Mouse (Mus musculus) layer of hippocampus, postnatal 36 days (tissue): ENCODE results near the gene Slc26a1. TPM values are rescaled to one million over a fixed set of nuclear protein-coding genes. Genes with fewer than 3 reads are reported as not detected.
"Not testable (repeated sequence)": the region's sequence is repeated elsewhere in the genome, so short reads cannot be mapped to it uniquely, and the experiment has no call there.

Source experiments
- DNase-seq, 2 experiments: peaks; one replicate each; pipeline ENCODE4 v3.0.0; 2022
- total RNA-seq, 2 experiments: library from RNA; stranded (reverse); gene quantifications; 2 replicates each; pipeline ENCODE4 v1.2.3; 2021

The Slc26a1 gene
- total RNA-seq, 2 experiments from 2014 or later: 1.2 TPM

DNA sequence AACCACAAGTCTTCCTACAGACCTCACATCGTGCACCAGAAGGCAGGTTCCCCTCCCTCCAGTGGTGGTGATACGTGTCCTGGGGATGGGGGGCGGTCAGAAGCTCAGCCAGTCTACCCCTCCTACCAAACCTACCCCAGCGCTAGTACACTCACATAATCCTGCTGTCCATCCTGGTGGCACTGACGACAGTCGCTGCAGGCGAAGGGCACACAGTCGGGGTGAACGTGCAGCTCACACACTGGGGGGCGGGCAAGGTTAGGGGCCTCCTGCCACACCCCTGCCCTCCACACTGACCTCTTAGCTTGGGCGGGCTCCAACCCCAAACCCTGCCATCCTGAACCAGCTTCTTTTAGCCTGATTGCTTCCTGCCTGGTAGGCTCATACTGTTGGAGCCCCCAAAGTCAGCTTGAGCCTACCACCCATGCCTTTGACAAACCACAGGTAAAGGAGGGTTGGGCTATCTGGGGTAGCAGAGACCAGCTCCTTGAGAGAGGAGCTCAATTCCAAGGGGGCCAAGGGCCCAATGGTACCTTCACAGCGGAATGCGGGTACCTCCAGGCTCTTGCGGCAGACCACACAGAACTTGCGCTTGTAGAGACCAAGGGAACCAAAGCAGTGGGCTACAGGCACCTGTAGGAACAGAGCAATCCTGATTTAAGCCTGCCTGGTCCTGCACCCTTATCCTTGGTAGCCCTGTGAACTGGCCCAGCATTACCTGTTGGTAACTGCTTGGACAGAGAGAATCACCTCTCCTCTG, 19.3 kb downstream of the Slc26a1 start:
- peak in 1 of 2 experiments; percentile 4 for DNase-seq

DNA sequence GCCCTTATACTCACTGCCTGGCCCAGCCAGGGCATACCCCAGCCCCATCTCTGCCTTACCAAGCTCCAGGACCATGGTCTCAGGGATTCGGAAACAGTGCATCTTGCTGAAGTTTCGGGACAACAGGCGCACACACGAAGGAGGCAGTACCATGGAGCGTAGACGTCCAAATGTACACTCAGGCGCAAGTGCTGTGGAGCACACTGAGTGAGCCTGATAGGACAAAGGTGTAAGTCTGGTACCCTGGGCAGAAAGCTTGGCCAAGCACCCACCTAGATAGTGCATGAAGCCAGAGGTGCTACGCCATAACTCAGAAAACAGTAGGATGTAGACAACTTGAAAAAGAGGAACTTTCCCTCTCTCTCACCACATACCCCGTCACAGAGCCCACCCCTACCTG, 20.0 kb downstream of the Slc26a1 start:
- DNase-seq: peak in 1 of 2 experiments; percentile 2

DNA sequence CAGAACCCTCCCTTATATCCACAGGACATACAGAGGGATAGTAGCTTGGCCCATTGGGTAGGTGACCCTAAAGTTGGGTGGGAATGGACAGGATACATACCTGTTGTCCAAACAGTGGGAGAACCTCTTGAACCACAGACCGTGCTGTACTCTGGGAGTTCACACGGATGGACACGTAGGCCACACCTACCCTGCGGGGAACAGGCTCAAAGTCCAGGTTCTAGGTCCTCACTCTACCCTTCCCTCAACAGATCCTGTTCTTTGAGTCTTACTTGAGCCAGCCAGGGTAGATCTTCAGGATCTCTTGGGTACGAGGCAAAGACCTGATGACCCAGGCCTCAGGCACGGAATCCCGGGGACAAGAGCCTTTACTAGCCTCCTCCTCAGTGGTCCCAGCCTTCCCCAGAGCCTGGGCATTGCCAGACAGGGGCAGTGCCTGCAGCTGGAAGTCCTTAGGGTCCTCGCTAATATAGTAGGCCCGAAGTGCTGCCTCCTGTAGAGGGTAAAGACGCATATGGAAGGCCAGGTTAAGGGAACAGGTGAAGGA, 20.9 kb downstream of the Slc26a1 start:
- no peak for DNase-seq

DNA sequence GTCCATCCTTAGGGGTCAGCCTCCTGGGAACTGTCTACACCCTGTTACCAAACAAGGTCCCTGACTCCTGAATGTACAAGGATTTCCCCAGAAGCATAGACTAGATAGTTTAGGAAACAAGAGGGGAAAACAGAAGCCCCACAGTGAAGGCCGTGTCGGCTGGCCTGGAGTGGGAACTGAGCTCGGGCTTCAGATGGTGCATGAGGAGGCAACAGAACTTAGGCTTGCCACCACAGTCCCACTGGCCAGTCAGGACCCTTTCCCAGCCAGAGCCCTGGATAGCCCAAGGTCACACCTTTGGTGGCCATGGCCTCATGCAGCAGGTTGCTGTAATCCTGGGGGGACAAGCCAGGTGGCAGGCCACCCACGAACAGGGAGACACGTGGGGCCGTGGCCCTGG, 22.0 kb downstream of the Slc26a1 start:
- DNase-seq: peak in 1 of 2 experiments; percentile 2

DNA sequence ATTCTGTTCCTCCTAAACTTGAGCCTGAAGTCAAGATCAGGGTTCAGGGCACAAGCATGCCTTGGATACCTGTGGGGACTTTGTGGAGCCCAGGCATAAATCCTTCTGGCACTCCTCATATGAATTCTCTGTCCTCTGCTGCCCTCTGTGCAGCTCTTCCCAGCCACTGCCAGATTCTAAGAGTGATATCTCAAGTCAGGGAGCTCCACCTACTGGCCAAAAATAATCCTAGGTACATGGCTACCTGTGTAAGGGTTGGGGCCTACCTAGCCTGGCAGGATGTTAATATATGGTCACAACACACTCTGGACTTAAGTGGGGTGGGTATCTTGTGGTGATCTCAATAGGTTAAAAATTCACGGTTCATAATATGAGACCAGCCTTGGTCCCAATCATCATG, 23.5 kb downstream of the Slc26a1 start:
- DNase-seq: no peak

DNA sequence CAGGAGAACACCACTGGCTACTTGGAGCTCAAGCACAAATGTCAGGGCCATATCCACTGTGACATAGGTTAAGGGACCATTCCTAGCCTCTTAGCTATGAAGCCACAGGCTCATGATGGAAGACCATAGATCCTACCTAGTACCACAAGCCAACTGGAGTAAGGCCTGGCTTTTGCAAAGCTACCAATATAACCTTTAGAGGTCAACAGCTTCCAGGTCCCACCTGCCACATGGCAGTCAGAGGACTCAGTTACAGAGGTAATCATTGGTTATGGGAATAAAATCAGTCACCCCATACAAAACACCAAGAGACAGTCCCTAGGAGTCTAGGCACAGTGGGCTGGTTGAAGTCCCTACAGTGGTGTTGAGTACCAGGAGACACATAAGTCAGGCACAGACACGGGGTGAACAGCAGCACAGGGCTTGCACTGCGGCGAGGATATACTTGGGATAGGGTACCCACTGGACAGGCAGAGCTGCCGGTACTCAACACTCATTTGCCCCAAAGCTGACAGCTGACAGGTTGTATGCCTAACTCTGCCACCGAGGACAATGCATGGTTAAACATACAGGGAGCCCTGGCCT, 24.1 kb downstream of the Slc26a1 start:
- DNase-seq: no peak

DNA sequence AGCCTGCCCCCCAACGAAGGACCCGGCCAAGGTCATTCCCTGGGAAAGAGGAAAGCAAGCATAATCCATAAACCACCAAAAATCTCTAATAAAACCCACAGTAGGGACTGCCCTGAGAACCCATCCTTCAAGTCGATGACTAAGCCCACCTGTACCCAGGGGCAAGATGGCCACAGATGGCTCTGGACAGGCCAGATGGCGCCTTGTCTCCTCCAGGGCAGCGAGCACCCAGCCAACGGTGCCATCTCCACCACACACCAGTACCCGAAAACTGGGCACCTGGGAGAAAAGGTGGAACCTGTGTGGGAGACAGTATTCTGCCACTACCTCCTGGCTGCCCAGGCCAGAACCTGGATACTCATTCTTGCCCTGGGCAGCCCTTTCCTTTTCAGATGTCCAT, 25.0 kb downstream of the Slc26a1 start:
- no peak for DNase-seq

DNA sequence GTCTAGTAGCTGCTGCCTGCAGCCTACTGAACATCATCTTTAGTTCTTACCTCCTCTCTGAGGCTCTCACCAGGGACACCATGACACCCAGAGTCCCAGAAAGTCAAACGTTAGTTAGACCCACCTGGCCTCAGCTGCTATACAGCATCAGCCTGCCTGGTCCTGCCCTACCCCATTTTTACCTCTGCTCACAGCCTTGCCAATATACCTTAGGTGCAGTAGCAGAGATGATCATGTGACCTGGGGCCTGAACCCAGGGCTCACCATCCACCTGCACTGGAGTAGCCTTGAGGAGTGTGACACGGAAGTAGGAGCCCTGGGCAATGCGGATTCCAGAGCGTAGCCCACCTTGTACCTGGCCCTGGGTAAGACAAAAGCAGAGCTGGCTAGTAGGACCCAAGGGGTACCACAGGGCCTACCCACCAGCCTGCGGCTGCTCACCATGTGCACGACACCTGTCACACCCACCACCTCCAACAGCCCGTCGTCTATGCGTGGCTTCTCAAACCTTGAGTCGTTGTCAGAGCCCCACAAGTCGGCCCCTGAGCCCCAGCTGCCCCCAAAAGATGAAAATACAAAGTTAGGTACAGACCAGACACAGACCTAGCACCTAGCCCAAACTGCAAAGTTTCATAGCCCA, 26.3 kb downstream of the Slc26a1 start:
- DNase-seq: no peak

DNA sequence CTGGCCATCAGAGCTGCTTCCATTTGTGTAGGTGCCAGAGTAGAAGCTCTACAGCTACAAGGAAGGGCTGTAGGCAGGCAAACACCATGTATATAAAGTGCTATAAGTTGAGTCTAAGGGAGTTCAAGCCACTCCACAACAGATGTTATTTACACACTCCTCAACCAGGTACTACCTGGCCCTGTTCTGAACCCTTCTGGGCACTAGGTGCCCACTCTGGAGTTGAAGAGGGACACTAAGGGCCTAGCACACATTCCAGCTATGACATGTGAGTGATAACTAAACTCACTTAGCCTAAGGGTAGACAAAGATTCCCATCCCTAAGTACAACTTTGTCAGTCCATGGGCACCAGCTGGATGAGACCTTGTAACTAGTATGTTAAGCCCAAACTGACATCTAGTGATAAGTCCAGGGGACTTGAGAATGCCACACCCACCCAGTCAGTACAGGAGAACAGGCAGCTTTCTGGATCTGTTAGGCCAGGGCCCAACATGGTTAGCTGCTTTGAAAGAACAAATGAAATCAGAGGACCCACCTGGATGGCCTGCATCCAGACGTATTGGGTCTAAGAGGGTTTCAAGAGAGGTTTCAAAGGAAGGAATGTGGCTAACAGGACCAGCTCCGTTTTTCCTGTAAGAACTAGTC, 27.4 kb downstream of the Slc26a1 start:
- no peak for DNase-seq

DNA sequence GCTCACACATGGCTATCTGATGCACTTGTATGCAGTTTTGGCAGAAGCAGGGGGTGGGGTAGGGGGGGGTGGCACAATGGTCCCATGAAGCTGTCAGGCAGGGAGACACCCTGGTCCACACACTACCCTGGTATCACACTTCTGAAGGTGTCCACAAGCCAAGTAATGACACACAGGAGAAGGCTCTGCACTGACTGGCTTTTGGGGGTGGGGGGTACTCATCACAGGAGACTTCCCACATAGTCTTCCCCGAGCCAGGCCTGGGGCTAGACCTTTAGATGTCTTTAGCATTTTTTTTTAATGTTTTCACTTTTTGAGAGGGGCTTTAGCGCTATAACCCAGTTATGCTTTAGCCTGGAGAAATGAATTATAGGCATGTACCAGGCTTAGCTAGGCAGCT, 28.1 kb downstream of the Slc26a1 start:
- DNase-seq: no peak

DNA sequence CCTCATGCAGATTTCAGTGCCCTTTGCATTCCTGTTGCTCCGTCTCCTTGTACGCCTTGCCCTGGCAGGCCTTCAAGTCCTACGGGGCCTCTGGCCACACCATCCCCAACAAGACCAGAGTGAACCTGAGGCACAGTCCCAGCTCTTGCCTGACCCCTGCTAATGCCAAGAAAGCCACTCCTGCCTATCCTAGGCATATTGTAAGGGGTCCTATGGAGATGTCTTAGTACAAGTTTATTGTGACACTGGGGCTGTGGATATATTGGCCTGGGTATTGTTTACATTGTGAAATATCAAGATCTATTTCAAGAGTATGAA, 29.1 kb downstream of the Slc26a1 start:
- no peak for DNase-seq

DNA sequence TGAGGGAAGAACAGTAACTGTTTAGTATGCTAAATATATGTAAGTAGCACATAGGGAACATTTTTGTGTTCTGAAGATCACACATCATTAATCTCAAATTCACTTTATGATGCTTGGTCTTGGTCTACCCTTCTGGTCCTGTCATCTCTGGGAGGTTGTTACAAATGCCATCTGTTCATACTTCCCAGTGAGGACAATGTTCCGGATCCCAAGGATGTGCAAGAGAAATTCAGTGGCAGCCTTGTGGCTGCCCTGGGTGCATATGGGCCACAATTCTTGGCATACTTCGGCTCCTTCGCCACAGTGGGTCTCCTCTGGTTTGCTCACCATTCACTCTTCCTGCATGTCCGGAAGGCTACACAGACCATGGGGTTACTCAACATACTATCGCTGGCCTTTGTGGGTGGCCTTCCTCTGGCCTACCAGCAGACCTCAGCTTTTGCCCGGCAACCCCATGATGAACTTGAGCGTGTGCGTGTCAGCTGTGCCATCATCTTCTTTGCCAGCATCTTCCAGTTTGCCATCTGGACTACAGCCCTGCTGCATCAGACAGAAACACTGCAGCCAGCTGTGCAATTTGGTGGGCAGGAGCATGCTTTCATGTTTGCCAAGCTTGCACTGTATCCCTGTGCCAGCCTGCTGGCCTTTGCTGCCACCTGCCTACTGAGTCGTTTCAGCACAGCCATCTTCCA, 29.6 kb downstream of the Slc26a1 start:
- DNase-seq: no peak

DNA sequence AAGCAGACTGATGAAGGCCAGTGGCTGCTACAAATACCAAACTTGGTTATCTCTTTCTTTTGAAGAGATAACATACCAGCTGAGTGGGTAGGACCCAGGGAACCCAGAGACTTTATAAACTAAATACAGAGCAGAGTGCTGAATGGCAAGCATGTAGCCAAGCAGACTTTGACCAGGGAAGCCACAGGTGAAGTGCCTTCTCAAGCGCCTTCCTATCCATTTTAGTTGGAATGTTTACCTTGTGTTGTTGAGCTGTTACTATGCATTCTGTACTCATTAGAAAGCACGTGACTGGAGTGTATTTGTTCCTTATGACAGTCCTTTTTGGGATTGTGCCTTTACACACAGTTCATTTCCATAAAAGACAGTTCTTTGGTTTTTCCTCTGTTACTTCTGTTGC, 31.7 kb downstream of the Slc26a1 start:
- no peak for DNase-seq

DNA sequence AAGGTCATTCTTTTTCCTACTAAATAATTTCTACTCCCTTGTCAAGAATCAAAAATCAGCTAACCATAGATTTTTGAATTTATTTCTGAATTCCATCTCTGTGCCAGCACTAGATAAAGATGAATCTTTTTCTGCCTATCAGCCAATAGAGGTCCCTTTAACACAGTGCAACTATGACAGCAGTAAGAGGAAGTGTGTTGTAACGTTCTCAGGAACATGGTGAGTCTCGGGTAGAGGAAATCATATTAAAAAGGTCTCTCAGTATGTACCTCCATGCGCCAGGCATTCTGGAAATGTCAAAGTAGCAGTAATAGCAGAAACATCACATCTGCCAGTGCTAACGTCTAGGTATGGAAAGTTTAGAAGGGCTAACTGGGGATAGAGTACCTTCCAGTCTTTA, 39.2 kb downstream of the Slc26a1 start:
- no peak for DNase-seq

DNA sequence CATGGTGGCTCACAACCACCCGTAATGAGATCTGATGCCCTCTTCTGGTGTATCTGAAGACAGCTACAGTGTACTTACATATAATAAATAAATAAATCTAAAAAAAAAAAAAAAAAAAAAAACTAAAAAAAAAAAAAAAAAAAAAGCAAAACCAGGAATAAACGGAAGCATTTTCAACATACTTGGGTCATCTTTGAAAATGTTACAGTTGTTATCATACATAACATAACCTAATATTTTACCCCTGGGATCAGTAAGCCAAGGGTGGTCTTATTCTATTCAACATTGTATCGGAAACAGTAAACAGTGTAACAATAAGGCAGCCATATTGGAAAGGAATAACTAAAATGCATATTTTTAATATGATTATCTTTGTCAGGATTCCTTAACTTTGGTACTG, 41.3 kb downstream of the Slc26a1 start:
- DNase-seq: not testable (repeated sequence)

DNA sequence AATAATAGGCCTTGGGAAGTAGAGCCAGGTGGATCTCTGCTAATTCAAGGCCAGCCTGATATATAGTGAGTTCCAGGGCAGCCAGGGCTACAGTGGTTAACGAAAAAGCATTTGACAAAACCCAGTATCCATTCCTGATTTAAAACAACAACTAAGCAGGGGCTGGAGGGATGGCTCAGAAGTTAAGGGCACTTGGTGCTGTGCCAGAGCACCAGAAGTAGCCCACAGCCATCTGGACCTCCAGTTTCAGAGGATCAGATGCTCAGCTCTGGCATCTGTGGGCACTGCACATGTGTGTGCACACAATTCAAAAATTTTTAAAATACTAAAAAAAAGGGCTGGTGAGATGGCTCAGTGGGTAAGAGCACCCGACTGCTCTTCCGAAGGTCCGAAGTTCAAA, 41.7 kb downstream of the Slc26a1 start:
- no peak for DNase-seq

DNA sequence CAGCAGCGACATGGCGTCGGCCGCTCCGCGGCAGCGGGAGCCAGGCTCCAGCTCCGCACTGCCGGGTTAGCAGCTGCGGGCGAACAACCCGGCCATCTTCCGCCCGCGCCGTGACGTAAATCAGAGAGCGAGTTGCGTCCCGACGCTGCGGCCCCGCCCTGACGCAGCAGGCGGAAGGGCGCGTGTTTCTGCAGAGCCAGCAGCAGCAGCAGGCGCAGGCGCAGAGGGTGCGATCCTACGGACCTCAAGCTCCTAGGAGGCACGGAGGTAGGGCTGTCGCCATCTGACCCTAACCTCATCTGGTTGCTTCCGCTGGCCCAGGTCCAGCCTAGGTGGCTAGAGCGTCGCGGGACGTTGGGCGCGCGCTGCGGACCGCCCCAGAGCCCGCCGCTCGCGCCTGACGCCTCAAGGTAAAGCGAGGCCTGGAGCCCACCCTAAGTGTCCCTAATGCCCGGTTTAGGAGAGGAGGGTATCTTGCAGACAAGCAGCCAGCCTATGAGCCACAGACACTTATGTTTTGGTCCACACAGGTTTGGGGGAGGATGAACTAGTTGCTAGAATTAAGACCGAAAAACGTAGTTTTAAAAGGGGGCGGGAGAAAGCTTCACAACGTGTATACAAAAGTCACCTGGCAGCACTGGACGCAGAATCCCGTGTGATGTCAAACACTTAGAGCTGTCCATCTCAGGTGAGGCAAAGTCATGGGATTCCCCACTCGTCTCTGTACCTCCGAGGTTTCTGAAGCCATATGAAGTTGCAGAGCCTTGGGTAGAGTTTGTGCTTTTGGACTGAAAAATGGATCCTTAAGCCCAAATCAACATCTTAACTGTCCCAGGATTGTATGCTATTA, 45.5 kb downstream of the Slc26a1 start, which contains the start of the genes Gak and Tmem175:
Gene Gak, minus strand, starts transcription at position 122 of the 850 bp plus-strand sequence.
Gene Tmem175, plus strand, starts transcription at position 137 of the 850 bp plus-strand sequence.
- DNase-seq: peak; percentile 91 to 93

DNA sequence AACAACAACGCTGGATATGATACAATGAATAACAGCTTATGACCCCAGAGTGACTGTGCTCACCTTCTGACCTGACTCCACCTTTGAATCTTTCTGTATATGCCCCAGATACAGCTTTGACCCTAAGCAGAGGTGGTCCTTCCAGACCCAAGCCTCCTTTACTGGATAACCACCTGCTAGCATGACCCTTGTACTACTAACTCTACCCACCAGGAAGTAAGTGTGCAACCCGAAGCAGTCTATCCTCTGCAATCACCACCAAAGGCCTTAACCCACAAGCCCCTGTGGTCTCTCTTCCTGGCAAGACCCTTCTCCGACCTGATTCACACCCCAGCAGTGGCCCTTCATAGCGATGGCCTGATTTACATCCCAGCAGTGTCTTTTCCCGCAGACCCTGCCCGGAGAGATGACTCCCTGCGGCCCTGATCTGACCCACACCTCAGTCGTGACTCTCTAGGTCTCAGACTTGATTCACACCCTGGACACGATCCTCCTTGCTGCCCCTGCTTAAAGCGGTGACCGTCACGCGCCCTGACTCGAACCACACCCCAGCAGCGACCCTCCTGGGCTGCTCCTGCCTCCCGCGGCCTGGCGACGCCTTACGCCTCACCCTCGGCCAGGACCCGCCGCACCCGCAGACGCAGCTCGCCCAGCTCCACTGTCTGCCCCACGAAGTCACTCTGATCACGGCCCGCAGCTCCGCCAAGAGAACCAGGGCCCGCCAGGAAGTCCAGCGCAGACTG, 46.3 kb downstream of the Slc26a1 start:
- no peak for DNase-seq

DNA sequence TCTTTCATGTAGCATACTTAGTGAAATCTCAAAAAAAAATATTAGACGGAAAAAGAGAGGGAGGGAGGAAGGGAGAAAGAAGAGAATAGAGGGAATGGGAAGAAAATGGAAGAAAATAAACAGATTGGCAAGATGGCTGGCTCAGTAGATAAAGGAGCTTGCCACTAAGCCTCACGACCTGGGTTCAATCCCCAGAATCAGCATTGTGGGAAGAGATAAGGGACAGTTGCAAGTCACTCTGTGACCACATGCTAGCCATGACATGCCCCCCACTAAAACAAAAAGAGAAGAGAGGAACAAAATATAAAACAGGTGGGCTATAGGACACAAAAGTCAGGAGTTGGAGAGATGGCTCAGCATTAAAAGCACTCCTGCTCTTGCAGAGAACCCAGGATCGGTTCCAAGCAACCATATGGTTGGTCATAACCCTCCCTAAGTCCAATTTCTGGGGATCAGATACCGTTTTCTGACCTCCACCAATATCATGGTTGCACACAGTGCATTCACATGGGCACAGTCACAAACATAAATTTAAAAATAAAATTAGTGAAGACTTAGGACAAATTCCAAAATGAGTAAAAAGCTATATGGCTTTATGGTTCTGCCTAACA, 49.2 kb downstream of the Slc26a1 start:
- no peak for DNase-seq

DNA sequence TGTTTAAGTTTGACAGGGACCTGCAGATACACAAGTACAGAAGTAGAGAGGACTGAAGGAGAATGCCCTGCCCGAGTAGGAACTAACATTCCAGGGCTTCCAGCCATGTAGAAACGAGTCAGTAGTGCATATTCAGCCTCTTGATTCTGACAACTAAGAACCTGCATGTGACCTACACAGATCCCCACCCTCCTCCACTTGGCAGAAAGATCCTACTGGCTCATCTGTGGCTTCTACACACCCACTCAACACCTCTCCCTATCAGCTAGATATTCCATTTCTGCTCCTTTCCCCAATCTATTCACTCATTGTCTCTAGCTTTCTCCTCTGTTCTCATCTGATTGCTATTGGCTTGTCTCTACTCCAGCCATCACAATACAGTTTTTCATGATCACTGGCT, 53.5 kb downstream of the Slc26a1 start:
- DNase-seq: peak in 1 of 2 experiments; percentile 30
